Mouse (Mus musculus) cortical plate, adult 2 months (tissue): Measurements from ENCODE around the gene Mvb12b.

Source experiments
- CTCF ChIP-seq: fragments of 200-500 bp; IDR thresholded peaks from 2 replicates; pipeline ENCODE4 v1.5.1; 2011; ENCODE audit warnings: mild to moderate bottlenecking, control low read depth, low read length; ENCODE audit not compliant: insufficient read depth; ENCODE audit errors: extremely low read depth
- POLR2A ChIP-seq: fragments of 200-500 bp; IDR thresholded peaks from 2 replicates; pipeline ENCODE4 v1.6.1; 2011; ENCODE audit warnings: mild to moderate bottlenecking, low read length, control low read depth; ENCODE audit not compliant: insufficient read depth; ENCODE audit errors: extremely low read depth

- TF ChIP-seq POLR2A (no peak), CTCF (no peak)
Measured at GRCm38 (mm10) chr2:33727199-33727598, 160.5 kb downstream of the Mvb12b start.
